Mouse (Mus musculus) liver, embryonic 15.5 days (tissue): ENCODE data around the gene Bmp10. TPM values are rescaled to one million over a fixed set of nuclear protein-coding genes. Genes with fewer than 3 reads are reported as not detected.

ENCODE experiments used
- ATAC-seq: fragments of 200-750 bp; cut with Nextera tagmentation; 2 replicates; pipeline ENCODE4 v1.8.0; 2017; ENCODE audit warnings: moderate number of reproducible peaks, mild to moderate bottlenecking, moderate library complexity; ENCODE audit not compliant: insufficient read depth
- H3K27ac ChIP-seq: fragments of 300-500 bp; sonication (generic); replicated peaks from 2 replicates; pipeline ENCODE4 v1.5.1; 2015; ENCODE audit warnings: mild to moderate bottlenecking, inconsistent platforms
- H3K27me3 ChIP-seq: fragments of 300-500 bp; sonication (generic); 2 replicates; pipeline ENCODE4 v1.6.1; 2015; ENCODE audit warnings: mild to moderate bottlenecking, inconsistent platforms
- H3K36me3 ChIP-seq: fragments of 300-500 bp; sonication (generic); replicated peaks from 2 replicates; pipeline ENCODE4 v1.6.1; 2015; ENCODE audit warnings: moderate library complexity, mild to moderate bottlenecking, inconsistent platforms
- H3K4me1 ChIP-seq: fragments of 300-500 bp; sonication (generic); replicated peaks from 2 replicates; pipeline ENCODE4 v1.6.1; 2015; ENCODE audit warnings: inconsistent platforms
- H3K4me2 ChIP-seq: fragments of 300-500 bp; sonication (generic); 2 replicates; pipeline ENCODE4 v1.6.1; 2015; ENCODE audit warnings: moderate library complexity, mild to moderate bottlenecking, inconsistent platforms
- H3K4me3 ChIP-seq: fragments of 300-500 bp; sonication (generic); replicated peaks from 2 replicates; pipeline ENCODE4 v1.5.1; 2015; ENCODE audit warnings: mild to moderate bottlenecking, inconsistent platforms
- H3K9ac ChIP-seq: fragments of 300-500 bp; sonication (generic); 2 replicates; pipeline ENCODE4 v1.6.1; 2015; ENCODE audit warnings: moderate library complexity, mild to moderate bottlenecking, inconsistent platforms
- H3K9me3 ChIP-seq: fragments of 300-500 bp; sonication (generic); replicated peaks from 2 replicates; pipeline ENCODE4 v1.6.1; 2016; ENCODE audit warnings: inconsistent platforms
- WGBS: fragments of 180-500 bp; shearing (Covaris S2); methylation state at CpG from one replicate; pipeline ENCODE4 v1.1.7; 2015; ENCODE audit warnings: mixed read lengths; ENCODE audit not compliant: insufficient replicate concordance; 5-methylcytosine and 5-hydroxymethylcytosine counted together
- polyA plus RNA-seq: library from polyadenylated mRNA; unstranded; fragments of >200 nt; fragmentation: Nextera tagmentation; extraction: Ambion mirVana; gene quantifications from 2 replicates; pipeline ENCODE4 v1.2.1, GENCODE M21; 2015

The Bmp10 gene
- polyA plus RNA-seq, 1 experiment from 2014 or later: 0.13 TPM

DNA sequence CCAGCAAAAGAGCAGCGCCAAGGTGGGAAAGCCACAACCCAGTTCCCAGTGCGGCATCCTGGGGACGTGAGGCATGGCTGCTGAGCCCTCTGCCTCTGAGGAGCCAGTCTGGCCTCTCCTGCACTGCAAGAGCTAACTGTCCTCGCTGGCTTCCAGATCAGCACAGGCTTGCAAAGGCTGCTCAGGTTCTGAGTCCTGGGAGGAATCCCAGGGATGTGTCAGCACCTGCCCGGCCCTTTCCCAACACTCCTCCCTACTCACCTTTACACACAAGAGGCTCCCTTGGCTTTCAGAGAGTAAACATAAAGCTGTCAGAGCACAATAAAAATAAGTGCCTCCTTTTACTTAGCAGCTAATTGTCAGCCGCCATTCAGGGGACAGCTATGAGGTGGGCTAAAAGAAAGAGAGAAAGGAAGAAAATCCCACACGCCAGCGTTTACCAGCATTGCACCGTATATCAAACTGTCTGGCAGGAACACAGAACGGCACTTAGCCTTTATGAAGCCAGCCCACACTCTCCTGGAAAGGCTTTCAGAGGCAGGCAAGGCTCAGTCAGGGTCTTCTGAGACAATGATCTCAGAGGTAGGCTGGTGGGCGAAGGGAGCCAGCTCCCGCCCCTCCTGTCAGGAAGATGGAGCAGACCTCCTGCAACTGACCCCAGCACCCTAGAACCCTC, 54.6 kb downstream of the Bmp10 start:
- H3K9ac ChIP-seq: no peak overlapping the region
- H3K4me3 ChIP-seq: no peak overlapping the region
- H3K4me1 ChIP-seq: no peaks in the 10 kb centered on the region
- 0 out of 2 replicates have a peak, but pooled peaks cover 1% of the 10 kb centered on the region for H3K27me3 ChIP-seq
- H3K36me3 ChIP-seq: no peaks in the 10 kb centered on the region
- no peak overlapping the region for H3K27ac ChIP-seq
- no peak overlapping the region for H3K4me2 ChIP-seq
- no peak for ATAC-seq
- H3K9me3 ChIP-seq: no peaks in the 10 kb centered on the region
- 73% methylated on average over 12 of the region's 12 CpGs for WGBS

DNA sequence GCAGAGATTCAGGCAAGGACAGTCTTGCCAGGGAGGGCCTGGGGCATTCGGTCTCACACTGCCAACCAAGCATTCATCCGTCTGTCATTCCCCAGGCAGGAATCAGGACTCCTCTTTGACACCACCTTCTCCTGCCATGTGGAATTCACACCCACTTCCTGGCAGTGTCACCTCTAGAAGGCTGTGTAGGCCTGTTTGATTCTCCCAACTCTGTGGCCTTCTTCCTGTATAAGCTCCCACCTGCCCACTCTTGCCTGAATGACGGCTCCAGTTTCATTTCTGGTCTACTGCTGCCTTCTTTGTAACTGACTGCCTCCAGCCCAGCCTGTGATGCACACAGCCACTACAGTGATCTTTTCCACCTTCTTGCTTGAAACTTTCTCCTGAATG, 55.1 kb downstream of the Bmp10 start:
- Histone ChIP-seq H3K9ac (no peak overlapping the region), H3K36me3 (no peaks in the 10 kb centered on the region), H3K4me1 (no peaks in the 10 kb centered on the region), H3K27me3 (no peaks in the 10 kb centered on the region), H3K4me2 (no peak overlapping the region), H3K4me3 (no peak overlapping the region), H3K9me3 (no peaks in the 10 kb centered on the region), H3K27ac (no peak overlapping the region)
- WGBS: 70% methylated on average over 3 of the region's 3 CpGs
- no peak for ATAC-seq

DNA sequence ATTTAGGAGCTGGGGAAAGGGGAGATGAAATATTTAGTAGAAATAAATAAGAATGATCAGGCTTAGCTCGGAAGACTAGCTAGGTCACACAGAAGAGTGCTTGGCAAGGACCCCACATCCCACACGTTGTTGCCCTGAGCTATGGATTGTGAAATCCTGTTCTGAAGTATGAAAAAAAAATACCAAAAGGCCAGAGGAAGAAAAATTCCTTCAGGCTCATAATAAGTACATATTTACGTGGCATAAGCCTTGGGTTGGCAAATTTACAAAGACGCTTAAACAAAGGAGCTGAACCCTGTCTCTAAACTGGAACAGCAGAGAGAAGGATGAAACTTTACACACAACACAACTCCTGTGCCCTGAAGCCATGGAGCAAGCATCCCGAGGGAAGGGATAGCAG, 56.0 kb downstream of the Bmp10 start:
- no peak for ATAC-seq
- H3K9me3 ChIP-seq: no peaks in the 10 kb centered on the region
- no peaks in the 10 kb centered on the region for H3K27me3 ChIP-seq
- no peak overlapping the region for H3K9ac ChIP-seq
- no peak overlapping the region for H3K27ac ChIP-seq
- H3K4me1 ChIP-seq: no peaks in the 10 kb centered on the region
- no peak overlapping the region for H3K4me2 ChIP-seq
- H3K4me3 ChIP-seq: no peak overlapping the region
- 59% methylated on average over 5 of the region's 5 CpGs for WGBS
- H3K36me3 ChIP-seq: no peaks in the 10 kb centered on the region

Other genes starting within 250 kb of the Bmp10 start
- 0.47 and 0.54 TPM in 2 replicates for gene Antxr1, start 93.2 kb upstream of the Bmp10 start, polyA plus RNA-seq
- not detected in 2 replicates for gene Gkn1, start 78.1 kb upstream of the Bmp10 start, polyA plus RNA-seq
- gene Gkn2, start 55.6 kb upstream of the Bmp10 start, polyA plus RNA-seq: not detected in 2 replicates
- not detected in 2 replicates for gene Gkn3, start 40.1 kb upstream of the Bmp10 start, polyA plus RNA-seq
- gene Arhgap25, start 104.3 kb downstream of the Bmp10 start, polyA plus RNA-seq: 4.0 and 4.9 TPM in 2 replicates
- gene Prokr1, start 161.7 kb downstream of the Bmp10 start, polyA plus RNA-seq: 5.4 and 6.7 TPM in 2 replicates
- gene Aplf, start 243.2 kb downstream of the Bmp10 start, polyA plus RNA-seq: 14.6 and 15.5 TPM in 2 replicates